Mouse (Mus musculus) adrenal gland, postnatal 14 days (tissue): ENCODE measurements around the gene Wasf1. TPM values are rescaled to one million over a fixed set of nuclear protein-coding genes. Genes with fewer than 3 reads are reported as not detected.
A peak's percentile ranks its signal among the peaks of the same experiment; 100 is the strongest.

ENCODE experiments used
- DNase-seq: peaks from one replicate; pipeline ENCODE4 v3.0.0; 2021; ENCODE audit warnings: mixed read lengths
- long read RNA-seq, 2 experiments: library from polyadenylated mRNA; stranded (forward); transcript quantifications; one replicate each; pipeline ENCODE4 v2.0.0; 2021
- total RNA-seq: library from RNA; stranded (reverse); gene quantifications from 2 replicates; pipeline ENCODE4 v1.2.3, GENCODE M21; 2021

Wasf1 gene
- total RNA-seq: 5.6 and 6.9 TPM in 2 replicates
- long read RNA-seq, experiment 1, partial matches to known transcripts: 0 of 4 reads
- long read RNA-seq, experiment 1, other reads (novel, unspliced or antisense): 1 of 4 reads
- long read RNA-seq, experiment 2, partial matches to known transcripts: 1 of 2 reads
- long read RNA-seq, experiment 2, other reads (novel, unspliced or antisense): 0 of 2 reads

DNA sequence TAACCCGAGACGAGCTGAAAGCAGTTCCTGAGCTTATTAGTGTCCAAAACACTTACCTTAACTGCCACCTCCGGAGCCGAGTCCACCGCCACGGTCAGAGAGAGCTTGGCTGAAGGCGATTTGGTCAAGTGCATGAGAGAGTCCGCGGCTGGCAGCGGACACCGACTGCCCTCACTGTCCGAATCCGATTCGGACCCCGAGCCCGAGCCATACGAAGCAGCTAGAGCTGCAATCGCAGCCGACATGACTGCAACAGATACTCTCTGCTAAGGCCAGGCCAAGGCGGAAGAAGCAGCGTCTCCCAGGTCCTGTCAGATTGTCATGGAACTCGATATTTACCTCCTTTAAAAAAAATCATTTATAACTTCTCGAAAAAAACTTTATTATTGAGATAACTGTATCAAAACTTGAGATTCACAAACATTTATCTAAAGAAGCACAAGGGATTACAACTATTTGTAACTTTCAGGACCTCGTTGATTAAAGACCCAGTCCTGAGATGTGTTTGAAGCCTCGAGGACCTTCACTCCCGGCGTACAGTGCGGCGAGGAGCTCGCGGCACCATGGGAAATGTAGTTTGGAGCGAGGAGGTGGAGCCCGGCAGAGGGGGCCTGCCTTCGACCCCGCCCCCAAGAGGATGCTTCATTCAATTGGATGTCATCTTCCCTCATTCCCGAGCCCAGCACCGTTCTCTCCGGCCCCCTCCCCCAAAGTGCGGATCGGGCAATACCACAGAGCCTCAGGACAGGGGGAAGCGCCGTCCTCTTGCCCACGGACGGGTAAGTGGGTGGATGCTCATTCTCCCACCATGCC is at the start of gene Wasf1, which contains the start of gene Cdc40:
TSS of gene Wasf1 (plus strand) at position 645 of the 813 bp plus-strand sequence.
TSS of gene Cdc40 (minus strand) at position 481 of the 813 bp plus-strand sequence.
- DNase-seq: peak; percentile 99

GRCm38 (mm10) chr10:40840086-40840485 is 43.2 kb upstream of the Wasf1 start:
- DNase-seq: peak; percentile 51

GRCm38 (mm10) chr10:40843841-40844240 is 39.4 kb upstream of the Wasf1 start:
- DNase-seq: no peak

DNA sequence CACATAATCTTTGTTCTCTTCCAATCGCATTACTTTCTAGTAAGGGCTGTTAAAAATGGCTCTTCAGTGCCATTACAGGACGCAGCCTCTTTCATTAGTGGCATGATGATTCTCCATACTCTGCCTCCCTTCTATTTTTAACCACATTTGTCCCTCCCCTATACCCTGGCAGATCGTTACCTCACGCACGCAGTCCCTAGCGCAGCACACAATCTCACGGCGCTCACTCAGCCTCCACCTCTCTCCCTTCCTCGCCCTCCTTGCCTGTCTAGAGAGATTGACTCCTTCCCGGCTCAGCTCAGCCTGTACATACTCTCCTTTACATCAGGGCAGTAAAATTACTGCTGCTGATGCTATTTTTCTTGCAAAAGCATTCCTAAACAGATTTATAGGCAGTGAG is 38.7 kb upstream of the Wasf1 start:
- DNase-seq: no peak

DNA sequence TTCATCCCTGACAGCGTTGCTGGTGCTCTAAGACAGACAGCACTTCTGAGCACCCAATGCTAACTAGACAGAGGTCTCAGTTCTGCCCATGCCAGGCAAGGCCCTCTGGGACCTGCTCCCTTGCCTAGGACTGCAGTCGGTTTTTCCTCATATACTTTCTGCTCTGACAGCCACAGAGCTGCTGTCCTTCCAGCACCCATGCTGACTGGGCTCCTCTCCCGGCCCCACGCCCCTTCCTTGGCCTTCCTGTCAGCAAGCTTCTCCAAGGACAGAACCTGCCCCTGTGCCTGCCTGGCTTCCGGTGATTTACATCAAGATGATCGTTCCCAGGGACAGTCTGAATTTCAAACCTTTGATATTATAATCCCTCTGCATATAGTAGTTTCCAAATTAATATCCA is 37.6 kb upstream of the Wasf1 start:
- peak; percentile 35 for DNase-seq

DNA sequence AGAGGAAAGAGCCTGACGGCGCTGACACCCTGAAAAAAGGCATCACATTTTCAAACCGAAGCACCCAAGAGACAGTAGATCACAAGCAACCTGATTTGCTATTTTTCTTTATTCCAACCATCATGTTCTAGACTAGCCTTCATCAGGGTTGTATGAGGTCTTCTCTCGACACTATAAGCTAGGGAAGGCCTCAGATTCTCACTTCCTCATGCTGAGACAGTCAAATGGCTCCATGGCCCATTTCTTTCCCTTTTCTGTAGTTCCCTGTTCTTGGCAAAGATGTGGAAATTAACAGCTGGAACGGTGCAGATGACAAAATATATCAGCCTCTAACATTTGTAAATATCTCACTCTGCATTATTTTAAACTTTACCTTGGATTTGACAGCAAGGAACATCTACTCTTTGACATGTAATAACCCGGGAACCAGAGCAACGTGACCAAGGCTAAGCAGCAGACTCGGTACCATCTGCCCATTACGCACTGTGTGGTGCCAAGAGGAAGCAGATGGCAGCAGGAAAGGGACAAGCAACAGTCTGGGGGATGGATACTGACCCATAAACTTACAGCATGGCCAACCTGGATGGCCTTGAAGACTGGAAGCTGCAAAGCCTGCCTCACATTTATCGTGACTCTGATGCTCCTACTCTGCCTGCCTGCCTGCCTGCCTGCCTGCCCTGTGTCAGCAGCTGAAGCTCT is 36.0 kb upstream of the Wasf1 start:
- no peak for DNase-seq

GRCm38 (mm10) chr10:40850644-40851043 is 32.6 kb upstream of the Wasf1 start:
- no peak for DNase-seq

DNA sequence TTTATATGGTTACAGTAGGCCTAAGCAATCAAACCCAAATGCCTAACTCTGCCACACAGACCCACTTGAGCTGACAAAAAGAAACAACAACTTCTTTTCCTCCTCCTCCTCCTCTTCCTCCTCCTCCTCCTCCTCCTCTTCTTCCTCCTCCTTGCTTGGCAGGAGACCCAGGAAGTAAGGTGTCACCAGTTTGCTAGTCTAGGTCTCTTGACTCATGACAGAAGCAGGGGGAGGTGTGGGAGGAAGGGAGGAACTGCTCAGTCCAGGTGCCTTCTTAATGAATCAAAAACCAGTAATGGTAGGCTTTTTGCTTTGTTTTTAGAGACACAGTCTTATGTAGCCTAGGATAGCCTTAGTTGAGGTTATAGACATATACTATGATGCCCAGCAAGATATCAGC is 32.1 kb upstream of the Wasf1 start:
- DNase-seq: no peak

DNA sequence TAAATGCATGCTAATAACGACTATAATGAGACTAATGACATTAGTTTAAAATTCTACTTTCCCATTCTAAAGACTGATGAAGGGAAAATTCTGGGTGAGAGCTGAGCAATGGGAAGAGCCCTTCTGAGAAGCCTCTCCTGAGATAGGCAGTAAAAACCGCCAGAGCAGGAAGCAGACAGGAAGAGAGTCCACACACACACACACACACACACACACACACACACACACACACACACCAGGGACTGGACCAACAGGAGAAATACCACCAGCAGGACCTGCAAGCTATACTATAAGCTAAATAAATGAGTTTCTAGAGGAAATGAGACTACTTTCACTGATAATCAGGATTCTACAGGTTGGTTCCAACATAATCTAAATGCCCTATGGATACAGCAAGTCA is 27.7 kb upstream of the Wasf1 start:
- no peak for DNase-seq

DNA sequence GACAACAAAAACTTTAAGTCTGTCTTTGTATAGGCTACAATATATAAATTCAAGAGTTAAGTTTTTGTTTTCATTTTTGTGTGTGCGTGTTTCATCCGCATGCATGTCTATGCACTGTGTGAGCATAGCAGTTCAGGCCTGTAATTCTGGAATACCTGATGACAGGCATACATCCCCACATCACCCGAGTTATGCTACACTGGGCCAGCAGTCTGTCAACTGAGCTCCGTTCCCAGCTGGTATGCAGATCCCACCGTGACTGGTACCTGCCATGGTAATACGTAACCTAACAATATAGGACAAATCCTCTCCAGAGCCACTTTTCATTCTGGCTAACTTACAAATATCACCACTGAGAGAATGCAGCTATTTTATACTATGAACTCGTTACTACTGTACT is 26.6 kb upstream of the Wasf1 start:
- no peak for DNase-seq

- peak; percentile 38 for DNase-seq
Observed at GRCm38 (mm10) chr10:40857599-40857998, 25.7 kb upstream of the Wasf1 start.

DNA sequence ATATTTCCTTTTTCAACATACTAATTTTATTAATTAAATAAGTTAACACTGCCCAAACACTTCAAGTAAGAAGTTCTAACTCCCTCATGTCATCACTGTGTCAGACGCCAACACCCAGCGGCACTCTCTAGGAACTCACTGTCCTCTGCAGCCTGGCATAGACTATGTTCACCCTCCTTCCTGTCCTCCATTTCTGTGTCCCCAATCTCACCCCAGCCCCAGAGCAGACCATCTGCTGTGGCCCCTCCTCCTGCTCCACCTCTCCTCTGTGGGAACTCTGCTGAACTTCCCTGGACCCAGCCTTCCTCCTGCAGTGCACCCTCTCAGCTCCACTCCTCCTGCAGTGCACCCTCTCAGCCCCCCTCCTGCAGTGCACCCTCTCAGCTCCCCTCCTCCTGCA is 15.2 kb upstream of the Wasf1 start:
- DNase-seq: no peak

DNA sequence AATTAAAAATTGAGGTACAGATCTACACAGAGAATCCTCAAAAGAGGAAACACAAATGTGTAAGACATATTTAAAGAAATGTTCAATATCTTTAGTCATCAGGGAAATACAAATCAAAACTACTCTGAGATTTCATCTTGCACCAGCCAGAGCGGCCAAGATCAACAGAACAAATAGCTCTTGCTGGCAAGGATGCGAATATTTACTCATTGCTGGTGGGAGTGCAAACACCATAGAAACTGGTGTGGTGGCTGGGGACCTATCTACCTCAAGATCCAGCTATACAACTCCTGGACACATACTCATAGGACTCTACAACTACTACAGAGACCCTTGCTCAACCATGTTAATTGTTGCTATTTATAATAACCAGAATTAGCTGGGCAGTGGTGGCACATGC is 12.0 kb upstream of the Wasf1 start:
- no peak for DNase-seq

- DNase-seq: no peak
Observed at GRCm38 (mm10) chr10:40872052-40872451, 11.2 kb upstream of the Wasf1 start.

- DNase-seq: no peak
Observed at GRCm38 (mm10) chr10:40878246-40878645, 5.0 kb upstream of the Wasf1 start.

GRCm38 (mm10) chr10:40879969-40880368 is 3.3 kb upstream of the Wasf1 start:
- no peak for DNase-seq

GRCm38 (mm10) chr10:40881236-40881635 is 2.0 kb upstream of the Wasf1 start:
- no peak for DNase-seq

DNA sequence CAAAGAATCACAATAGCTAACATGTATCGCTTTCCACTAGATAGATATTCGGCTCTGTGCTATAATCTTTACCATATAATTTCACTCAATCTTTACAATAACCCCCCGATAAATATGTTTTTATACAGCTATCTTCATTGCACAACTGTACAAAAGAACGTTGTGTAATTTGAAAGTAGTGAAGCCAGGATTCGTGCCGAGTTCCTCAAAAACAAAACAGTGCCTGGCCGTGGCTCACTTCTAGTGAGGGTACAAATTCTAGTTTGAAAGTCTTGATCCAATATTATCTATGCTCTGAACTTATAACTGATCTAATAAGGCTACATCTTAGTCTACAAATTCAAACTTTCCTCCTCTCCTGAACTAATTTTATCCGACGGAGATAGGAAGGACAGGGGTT is 942 bp upstream of the Wasf1 start:
- peak; percentile 12 for DNase-seq

DNA sequence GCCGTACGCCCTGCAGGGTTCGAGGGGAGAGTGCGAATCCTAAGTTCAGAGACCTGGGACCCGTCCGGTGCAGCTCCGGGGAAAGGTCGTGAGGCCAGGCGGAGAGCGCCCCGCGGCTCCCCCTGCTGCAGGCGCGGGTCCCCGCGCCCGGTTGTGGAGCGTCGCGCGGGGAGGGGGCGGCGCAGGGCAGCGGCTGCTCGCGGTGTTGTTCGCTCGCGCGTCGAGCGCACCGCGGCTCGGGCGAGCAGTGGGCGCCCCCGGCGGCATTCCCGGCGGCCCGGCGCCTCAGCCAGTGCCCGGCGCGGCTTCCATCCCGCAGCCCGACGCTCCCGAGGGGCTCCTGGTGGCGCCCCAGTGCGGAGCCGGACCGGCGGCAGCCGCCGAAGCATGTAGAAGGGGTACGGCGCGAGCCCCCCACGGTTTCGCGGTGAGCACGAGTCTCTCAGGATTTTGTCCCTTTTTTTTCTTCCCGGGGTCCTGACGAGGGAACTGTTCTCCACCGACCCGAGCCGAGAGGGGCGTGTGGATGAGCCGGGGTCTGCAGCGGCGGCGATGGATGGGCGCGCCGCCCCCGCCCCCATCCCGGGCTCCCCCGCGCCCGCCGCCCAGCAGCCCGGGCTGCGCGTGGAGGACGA is 486 bp downstream of the Wasf1 start:
- DNase-seq: no peak

DNA sequence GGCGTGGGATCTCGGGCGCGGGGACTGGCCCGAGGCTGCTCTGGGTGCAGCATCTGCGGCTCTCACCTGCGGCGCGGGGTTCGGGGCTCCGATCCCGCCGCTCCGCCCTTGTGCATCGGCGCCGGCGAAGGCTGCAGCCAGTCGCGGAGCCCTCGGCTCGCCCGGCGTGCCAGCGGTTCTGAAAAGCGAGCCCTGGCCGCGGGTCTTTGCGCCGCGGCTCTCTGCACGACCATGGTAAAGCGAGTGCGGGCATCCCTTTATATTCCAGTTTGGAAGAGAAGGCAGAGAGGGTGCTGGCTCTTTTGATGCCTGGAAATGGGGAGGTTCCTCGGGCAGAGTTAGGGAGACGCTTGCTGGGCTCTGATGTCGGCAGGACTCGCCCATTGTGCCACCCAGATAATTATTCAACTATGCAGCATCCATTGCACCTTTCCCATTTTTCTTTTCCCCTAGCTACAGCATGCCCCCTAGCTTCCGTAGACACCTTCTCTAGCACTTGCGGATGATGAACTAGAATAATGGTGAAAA is 1.1 kb downstream of the Wasf1 start:
- DNase-seq: peak; percentile 41

- no peak for DNase-seq
Observed at GRCm38 (mm10) chr10:40885432-40885831, 2.2 kb downstream of the Wasf1 start.

GRCm38 (mm10) chr10:40887316-40887715 is 4.0 kb downstream of the Wasf1 start:
- no peak for DNase-seq

DNA sequence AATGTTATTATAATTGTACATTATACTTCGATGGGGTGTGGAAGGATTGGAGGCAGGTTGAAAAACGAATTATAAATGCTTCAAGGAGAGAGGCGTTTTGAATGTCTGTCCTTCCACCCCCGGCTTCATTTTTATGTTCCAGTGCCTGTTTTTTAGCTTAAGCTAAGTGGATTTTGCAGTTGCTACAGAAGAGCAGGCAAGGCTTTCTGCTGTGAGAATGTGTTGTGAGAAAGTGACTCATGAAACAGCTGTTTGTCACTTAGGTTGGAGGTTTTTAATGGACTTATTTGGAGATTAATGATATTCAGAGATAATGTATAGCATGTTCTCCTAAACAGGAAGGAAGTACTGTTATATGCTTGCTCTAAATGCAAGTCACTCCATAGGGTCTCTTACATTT is 5.9 kb downstream of the Wasf1 start:
- DNase-seq: no peak
